Mouse (Mus musculus): ENCODE measurements at regions not wholly inside any gene's neighbourhood (a gene's known extent, or its start where the extent isn't known, plus 50 kb on each side); places are given as distances from the start of the nearest gene placed in this dataset.

- no peak for ATAC-seq (ENCODE audit: low TSS enrichment)
These were observed 63.3 kb upstream of the Rbms3 start for GRCm38 (mm10) chr9:117693001-117693400.

GRCm38 (mm10) chr9:117692486-117692885 is 62.8 kb upstream of the Rbms3 start:
- ATAC-seq (ENCODE audit: low TSS enrichment), result no peak

- no peak for ATAC-seq (ENCODE audit: low TSS enrichment)
These were observed 60.2 kb upstream of the Rbms3 start for GRCm38 (mm10) chr9:117689946-117690345.

All from frontal cortex, adult (tissue).